Mouse (Mus musculus) megakaryocyte, embryonic 14.5 days (primary cell): Measurements from ENCODE around the gene Cavin2. TPM values are rescaled to one million over a fixed set of nuclear protein-coding genes. Genes with fewer than 3 reads are reported as not detected.
A peak's percentile ranks its signal among the peaks of the same experiment; 100 is the strongest.

ENCODE experiments used
- H3K27me3 ChIP-seq: replicated peaks from 2 replicates; pipeline ENCODE3; 2012; ENCODE audit warnings: inconsistent platforms
- H3K36me3 ChIP-seq: replicated peaks from 2 replicates; pipeline ENCODE3; 2012; ENCODE audit warnings: low read length, inconsistent platforms, mixed read lengths
- H3K4me1 ChIP-seq: 2 replicates; pipeline ENCODE4 v1.6.1; 2012; ENCODE audit warnings: inconsistent platforms
- H3K4me3 ChIP-seq: replicated peaks from 2 replicates; pipeline ENCODE3; 2012; ENCODE audit warnings: moderate library complexity, mild to moderate bottlenecking, inconsistent platforms
- H3K9me3 ChIP-seq: 2 replicates; pipeline ENCODE4 v1.6.1; 2012; ENCODE audit warnings: inconsistent platforms
- FLI1 ChIP-seq: IDR thresholded peaks from 2 replicates; pipeline ENCODE4 v1.6.1; 2012; ENCODE audit warnings: low read length, inconsistent platforms, mixed read lengths
- GATA1 ChIP-seq: IDR thresholded peaks from 3 replicates; pipeline ENCODE4 v1.6.1; 2012; ENCODE audit warnings: mixed read lengths, low read length, inconsistent platforms, borderline replicate concordance
- polyA plus RNA-seq: library from polyadenylated mRNA; stranded (reverse); fragments of >175 nt; gene quantifications from 2 replicates; pipeline ENCODE4 v1.2.3, GENCODE M21; 2012; ENCODE audit warnings: low replicate concordance; ENCODE audit not compliant: insufficient read depth

Cavin2 gene
- polyA plus RNA-seq, 1 experiment = 55.0 TPM

DNA sequence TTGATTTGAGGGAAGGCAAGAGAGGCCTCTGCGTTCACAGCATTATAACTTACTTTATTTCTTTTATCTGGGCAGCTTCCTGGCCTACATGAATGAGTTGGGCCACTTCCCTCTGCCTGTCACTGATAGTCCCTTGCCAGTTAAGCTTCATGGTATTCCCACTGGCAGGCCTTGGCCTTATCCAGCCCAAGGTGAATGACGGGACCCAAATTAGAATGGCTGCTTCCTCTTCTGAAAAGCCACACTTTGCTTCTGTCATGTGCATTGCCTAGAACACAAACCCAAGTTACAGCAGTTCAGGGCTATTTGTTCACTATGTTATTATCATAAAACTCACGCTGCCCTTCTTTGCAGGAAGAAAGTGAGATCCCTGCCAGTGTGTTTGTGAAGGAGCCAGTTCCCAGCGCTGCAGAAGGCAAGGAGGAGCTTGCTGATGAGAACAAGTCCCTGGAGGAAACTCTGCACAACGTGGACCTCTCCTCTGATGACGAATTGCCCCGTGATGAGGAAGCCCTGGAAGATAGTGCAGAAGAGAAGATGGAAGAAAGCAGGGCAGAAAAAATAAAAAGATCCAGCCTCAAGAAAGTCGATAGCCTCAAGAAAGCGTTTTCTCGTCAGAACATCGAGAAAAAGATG lies 11.5 kb downstream of the Cavin2 start:
- H3K27me3 ChIP-seq = no peaks in the 10 kb centered on the region
- peak; percentile 49 for TF ChIP-seq FLI1
- peak; percentile 92; the same call in 2 of the 3 replicates for TF ChIP-seq GATA1
- peaks cover 78% of the 10 kb centered on the region for H3K4me1 ChIP-seq
- H3K36me3 ChIP-seq = peaks cover 61% of the 10 kb centered on the region
- H3K4me3 ChIP-seq = peak overlapping the region; percentile 82
- no peaks in the 10 kb centered on the region for H3K9me3 ChIP-seq

DNA sequence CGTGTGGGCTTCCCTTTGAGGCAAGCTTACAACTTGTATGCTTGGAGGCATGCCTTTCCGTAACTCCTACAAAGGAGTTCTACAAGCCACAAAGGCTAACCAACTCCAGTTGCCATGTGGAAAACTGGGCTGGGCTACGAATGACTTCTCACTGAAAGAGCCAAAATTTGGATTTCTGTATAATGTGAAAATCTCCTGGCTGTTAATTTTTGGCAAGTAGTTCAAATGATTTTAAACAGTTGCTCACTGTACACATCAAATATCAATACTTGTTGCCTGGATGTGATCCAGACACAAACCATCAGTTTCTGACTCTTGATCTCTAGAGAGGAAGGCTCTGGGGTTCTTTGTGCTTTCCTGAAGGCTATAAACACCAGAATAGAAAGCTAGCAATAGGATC lies 18.1 kb downstream of the Cavin2 start:
- no peaks in the 10 kb centered on the region for H3K9me3 ChIP-seq
- no peak for TF ChIP-seq GATA1
- H3K36me3 ChIP-seq = peaks cover 17% of the 10 kb centered on the region
- no peak overlapping the region for H3K4me3 ChIP-seq
- H3K4me1 ChIP-seq = peaks cover 40% of the 10 kb centered on the region
- no peaks in the 10 kb centered on the region for H3K27me3 ChIP-seq

DNA sequence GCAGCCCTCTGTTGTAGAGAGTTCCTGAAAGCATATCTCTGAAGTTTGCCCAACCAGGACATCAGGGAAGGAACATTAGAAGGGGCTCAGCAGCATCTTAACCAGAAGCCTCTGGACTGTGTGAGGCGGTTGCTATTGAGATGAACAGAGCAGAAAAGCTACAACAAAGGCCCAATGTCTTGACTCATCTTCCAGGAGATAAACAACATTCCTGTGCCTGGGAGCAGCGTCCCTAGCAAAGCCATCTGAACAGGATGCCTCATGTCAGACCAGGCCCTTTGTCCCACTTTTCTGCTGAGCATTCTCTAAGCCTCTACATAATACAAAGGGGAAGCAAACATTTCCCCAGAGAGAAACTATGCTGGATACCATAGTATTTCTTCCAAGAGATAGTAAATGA lies 26.6 kb downstream of the Cavin2 start:
- Histone ChIP-seq H3K4me3 (no peak overlapping the region), H3K27me3 (no peaks in the 10 kb centered on the region), H3K36me3 (no peaks in the 10 kb centered on the region), H3K9me3 (no peaks in the 10 kb centered on the region), H3K4me1 (peaks cover 7% of the 10 kb centered on the region)
- no peak for TF ChIP-seq FLI1
- no peak for TF ChIP-seq GATA1

DNA sequence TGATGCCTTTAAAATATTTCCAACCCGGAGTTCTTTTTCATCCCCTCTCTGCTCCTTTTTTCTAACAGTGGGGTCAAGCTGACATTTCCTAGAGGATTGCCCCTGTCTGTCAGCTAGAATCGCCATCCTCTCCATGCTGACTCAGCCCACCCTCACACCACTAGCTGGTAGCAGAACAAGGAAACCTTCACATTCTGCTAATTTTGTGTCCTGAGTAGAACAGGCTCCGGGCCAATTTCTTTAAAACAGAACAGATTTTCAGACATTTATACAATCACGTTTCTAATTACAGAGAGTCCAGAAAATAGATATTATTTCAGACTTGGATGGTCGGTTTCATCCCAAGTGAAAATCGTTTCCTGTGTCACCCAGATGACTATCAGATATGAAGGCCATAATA lies 34.6 kb downstream of the Cavin2 start:
- Histone ChIP-seq H3K36me3 (no peaks in the 10 kb centered on the region), H3K9me3 (no peaks in the 10 kb centered on the region), H3K4me1 (peaks cover 13% of the 10 kb centered on the region), H3K4me3 (no peak overlapping the region), H3K27me3 (no peaks in the 10 kb centered on the region)
- no peak for TF ChIP-seq GATA1
- no peak for TF ChIP-seq FLI1

DNA sequence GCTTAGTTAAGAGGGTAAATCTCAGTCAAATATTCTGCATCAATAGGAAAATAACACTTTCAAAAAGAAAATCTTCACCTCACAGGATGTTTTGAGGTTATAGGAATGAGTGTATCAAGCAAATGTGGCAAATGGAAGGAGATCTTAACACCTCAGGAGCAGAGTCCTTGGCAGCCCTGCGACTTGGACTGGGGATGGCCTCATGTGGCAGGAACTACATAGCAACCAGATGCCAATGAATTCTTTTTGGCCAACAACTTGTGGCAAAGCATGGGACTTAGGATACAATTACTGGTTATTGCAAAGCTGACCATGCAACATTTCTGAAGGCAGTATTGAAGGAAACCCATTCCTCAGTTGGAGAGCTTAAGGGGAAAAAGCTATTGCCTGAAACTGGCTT lies 39.6 kb downstream of the Cavin2 start:
- Histone ChIP-seq H3K4me1 (peaks cover 20% of the 10 kb centered on the region), H3K9me3 (no peaks in the 10 kb centered on the region), H3K4me3 (no peak overlapping the region), H3K27me3 (no peaks in the 10 kb centered on the region), H3K36me3 (no peaks in the 10 kb centered on the region)
- no peak for TF ChIP-seq FLI1
- no peak for TF ChIP-seq GATA1

DNA sequence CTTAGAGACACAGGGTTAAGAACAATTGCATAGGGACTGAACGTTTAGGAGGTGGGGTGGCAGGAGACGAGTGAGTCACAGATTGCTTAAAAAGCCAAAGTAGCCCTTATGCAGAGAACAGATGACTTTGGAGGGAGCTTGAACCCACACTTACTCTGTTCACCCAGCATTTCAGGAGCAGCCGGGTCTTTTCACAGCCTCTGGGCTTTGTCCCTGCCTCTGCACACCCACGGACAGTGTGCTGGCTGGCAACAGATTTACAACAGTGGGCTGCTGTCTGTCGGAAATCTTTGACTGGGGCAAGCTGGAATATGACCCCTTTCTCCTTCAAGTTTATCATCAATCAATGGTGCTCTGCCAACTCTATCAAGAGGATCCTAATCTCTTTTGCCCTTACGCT lies 44.1 kb downstream of the Cavin2 start:
- no peak for TF ChIP-seq FLI1
- Histone ChIP-seq H3K27me3 (no peaks in the 10 kb centered on the region), H3K4me1 (peaks cover 28% of the 10 kb centered on the region), H3K9me3 (no peaks in the 10 kb centered on the region), H3K4me3 (no peak overlapping the region), H3K36me3 (no peaks in the 10 kb centered on the region)

DNA sequence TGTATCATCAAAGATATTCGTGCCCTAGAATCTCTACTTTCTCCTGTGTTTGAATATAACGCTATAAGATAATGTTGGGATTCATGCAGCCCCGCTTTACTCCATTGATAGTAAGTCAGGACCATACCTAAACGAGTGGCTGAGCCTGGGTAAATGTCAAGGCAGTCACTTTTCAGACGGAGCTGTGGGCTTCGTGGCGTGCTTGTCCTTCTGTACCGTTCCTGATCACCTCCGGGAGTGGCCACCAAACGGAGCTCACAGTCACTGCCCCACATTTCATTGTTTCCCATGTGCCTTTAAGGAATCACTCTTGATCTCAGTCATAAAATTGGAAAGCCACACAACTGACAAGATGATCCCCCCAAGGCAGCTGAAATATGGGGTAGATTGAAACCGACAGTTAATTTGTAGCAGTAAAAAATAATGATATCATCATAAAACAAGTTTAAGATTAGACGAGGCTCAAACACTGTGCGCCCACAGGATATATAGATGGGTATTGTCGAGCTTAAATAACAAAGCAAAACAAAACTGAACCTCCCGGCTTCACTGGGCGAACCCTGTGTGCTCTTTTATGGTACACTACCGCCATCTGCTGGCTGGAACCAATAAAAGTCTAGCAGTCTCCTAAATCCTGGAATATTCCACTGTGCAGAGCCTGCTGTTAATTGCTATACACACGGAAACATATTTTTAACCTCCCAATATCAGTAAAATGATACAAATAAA lies 44.8 kb downstream of the Cavin2 start:
- peak overlapping the region; percentile 90 for H3K4me3 ChIP-seq
- TF ChIP-seq GATA1 (no peak), FLI1 (no peak)
- H3K27me3 ChIP-seq = no peaks in the 10 kb centered on the region
- H3K4me1 ChIP-seq = peaks cover 25% of the 10 kb centered on the region
- no peaks in the 10 kb centered on the region for H3K9me3 ChIP-seq
- H3K36me3 ChIP-seq = no peaks in the 10 kb centered on the region

DNA sequence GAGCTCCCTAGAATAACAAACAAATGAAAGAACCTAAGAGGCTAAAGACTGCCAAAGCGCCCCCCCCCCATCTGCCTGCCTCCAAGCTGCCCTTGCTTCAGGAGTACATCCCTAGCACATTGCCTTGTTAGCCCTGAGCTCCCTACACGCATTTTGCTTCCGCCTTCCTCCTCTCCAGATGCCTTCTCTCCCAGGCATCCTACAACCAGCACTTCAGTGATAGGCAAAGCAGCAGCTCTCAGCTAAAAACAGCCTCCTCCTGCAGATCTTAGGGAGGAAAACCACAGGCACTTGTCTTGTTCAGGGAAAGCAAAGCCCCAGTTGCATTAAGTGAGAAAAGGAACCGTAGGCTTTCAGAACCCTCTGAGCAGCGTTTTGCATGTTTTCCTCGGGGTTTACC lies 45.4 kb downstream of the Cavin2 start:
- H3K9me3 ChIP-seq = no peaks in the 10 kb centered on the region
- H3K4me1 ChIP-seq = peaks cover 25% of the 10 kb centered on the region
- H3K27me3 ChIP-seq = no peaks in the 10 kb centered on the region
- H3K36me3 ChIP-seq = no peaks in the 10 kb centered on the region
- TF ChIP-seq GATA1 (no peak), FLI1 (no peak)
- H3K4me3 ChIP-seq = peak overlapping the region; percentile 90

DNA sequence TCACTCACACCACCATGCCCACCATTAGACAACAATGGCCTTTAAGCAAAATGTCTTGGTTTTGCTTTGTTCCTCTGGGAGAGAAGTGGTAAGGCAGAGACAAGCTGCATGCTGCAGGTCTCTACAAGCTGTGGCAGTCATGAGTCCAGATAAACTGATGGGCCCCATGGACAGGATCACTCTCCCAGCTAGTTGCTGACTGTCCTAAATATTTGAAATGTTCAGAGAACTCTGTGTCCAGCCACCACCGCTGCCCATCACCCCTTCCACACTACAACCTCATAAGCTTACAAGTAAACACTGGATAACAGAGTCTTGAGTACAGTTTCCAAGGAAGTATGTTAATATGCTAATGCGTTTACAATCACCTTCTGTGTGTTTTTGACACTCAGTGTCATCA lies 46.2 kb downstream of the Cavin2 start:
- no peak overlapping the region for H3K4me3 ChIP-seq
- H3K27me3 ChIP-seq = no peaks in the 10 kb centered on the region
- no peaks in the 10 kb centered on the region for H3K36me3 ChIP-seq
- no peaks in the 10 kb centered on the region for H3K9me3 ChIP-seq
- TF ChIP-seq GATA1 = no peak
- TF ChIP-seq FLI1 = no peak
- peaks cover 25% of the 10 kb centered on the region for H3K4me1 ChIP-seq

DNA sequence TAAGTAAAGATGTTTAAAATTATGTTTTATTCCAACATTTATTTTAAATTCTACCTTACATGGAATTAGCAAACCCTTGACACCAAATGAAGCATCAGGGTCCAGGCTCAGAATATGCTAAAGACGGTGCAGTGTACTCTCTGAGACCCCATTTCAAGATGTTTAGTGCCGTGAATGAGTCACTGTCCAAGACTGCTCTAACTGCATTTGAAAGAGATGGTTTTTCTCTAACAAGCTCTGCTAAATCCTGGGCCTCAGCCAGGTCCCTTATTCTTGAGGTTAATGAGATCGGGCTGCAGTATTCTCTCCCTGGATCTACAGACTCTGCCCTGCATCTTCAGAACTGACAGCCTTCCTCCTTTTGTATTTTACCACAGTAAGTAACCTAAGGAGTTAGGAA lies 55.2 kb downstream of the Cavin2 start:
- H3K9me3 ChIP-seq = peaks cover 11% of the 10 kb centered on the region; the same call in 1 of the 2 replicates
- no peaks in the 10 kb centered on the region for H3K27me3 ChIP-seq
- H3K4me3 ChIP-seq = no peak overlapping the region
- no peaks in the 10 kb centered on the region for H3K4me1 ChIP-seq
- TF ChIP-seq GATA1 (no peak), FLI1 (no peak)
- no peaks in the 10 kb centered on the region for H3K36me3 ChIP-seq

DNA sequence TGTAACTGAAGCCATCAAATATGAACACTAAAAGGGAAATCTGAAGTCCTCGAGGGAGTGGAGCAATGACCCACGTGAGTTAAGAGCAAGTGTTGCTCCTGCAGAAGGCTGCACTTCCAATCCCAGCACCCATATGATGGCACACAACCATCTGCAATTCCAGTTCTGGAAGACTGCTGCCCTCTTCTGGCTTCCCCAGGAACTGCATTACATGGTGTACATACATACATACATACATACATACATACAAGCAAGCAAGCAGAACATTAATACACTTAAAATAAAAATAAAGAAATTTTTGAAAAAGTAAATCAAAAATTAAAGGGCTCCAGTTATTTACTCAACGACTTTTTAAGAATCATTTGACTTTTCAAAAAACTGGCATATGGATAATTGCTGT lies 58.7 kb downstream of the Cavin2 start:
- no peak overlapping the region for H3K4me3 ChIP-seq

More for the DNA sequence above, 58.7 kb downstream of the Cavin2 start:
- H3K27me3 ChIP-seq = no peaks in the 10 kb centered on the region
- H3K9me3 ChIP-seq = peaks cover 11% of the 10 kb centered on the region; the same call in 1 of the 2 replicates
- no peak for TF ChIP-seq FLI1
- no peak for TF ChIP-seq GATA1
- no peaks in the 10 kb centered on the region for H3K36me3 ChIP-seq
- H3K4me1 ChIP-seq = no peaks in the 10 kb centered on the region
